Mouse (Mus musculus) hematopoietic multipotent progenitor cell, adult 10-12 weeks (in vitro differentiated cells): ENCODE results near the gene Btbd35f21. TPM values are rescaled to one million over a fixed set of nuclear protein-coding genes. Genes with fewer than 3 reads are reported as not detected.

Experiments used
- polyA plus RNA-seq: library from polyadenylated mRNA; stranded (reverse); fragments of >175 nt; gene quantifications from 2 replicates; pipeline ENCODE4 v1.2.3, GENCODE M21; 2012; ENCODE audit warnings: low replicate concordance

Btbd35f21 gene
- not detected in 2 replicates for polyA plus RNA-seq

DNA sequence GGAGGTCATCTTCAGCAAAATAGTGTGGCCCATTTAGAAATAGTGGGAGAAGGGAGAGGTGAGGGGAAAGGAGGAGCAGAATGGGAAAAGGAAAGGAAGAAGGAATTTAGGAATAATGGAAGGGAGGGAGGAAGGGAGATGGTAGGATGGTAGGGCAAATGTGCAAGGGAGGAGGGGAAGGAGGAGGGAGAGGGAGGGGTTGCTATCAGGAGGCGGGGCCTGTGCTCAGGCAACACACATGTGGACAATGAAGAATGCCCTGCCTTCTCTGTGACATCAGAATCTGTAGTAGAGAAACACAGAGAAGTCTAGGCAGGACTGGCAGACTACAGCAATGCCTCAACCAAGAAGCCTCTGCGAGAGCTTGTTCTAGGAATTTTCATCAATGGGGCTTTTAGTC, at the start of gene Btbd35f21:
Gene Btbd35f21, plus strand, starts transcription at position 301 of the 400 bp plus-strand sequence.

Other genes starting within 250 kb of the Btbd35f21 start
- gene Btbd35f1, start 166.1 kb upstream of the Btbd35f21 start, polyA plus RNA-seq: not detected in 2 replicates
- not detected in 2 replicates for gene Gm5926, start 75.4 kb upstream of the Btbd35f21 start, polyA plus RNA-seq
- gene Btbd35f30, start 168.5 kb downstream of the Btbd35f21 start, polyA plus RNA-seq: not detected in 2 replicates
- gene Gm21789, start 215.7 kb downstream of the Btbd35f21 start, polyA plus RNA-seq: not detected in 2 replicates
- gene Btbd35f5, start 247.8 kb downstream of the Btbd35f21 start, polyA plus RNA-seq: not detected in 2 replicates